Mouse (Mus musculus): ENCODE results near the gene Slc8a1. TPM values are rescaled to one million over a fixed set of nuclear protein-coding genes. Genes with fewer than 3 reads are reported as not detected.

Gene Slc8a1
- polyA plus RNA-seq, 1 experiment from 2014 or later, result 84.6 TPM

DNA sequence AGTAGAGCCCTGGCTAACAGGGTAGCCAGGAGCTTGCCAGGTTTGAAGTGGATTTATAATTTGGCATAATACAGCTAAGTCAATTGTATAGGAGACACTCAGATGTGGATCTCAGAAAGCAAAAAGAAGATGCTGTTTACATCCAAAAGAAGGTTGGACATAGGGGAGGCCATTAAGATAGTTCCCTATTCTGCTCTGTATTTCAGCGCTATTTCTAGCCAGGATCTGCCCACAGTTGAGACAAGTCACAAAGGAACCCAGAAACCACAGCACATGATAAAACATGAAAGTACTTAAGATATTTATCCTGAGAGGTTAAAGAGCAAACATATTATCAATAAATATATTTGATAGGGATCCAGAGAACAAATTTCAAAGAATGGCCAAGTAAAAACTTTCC is 43.2 kb downstream of the Slc8a1 start:
- H3K9me3 ChIP-seq (replicated peaks; ENCODE audit: control insufficient read depth, low read length), result no peaks in the 10 kb centered on the region
- no peak for ATAC-seq (replicated peaks; ENCODE audit: extremely low read depth, insufficient read depth, low FRiP score)
- no peaks in the 10 kb centered on the region for H3K27me3 ChIP-seq (ENCODE audit: control insufficient read depth, insufficient read depth, low read length)
- 76% methylated on average over 1 of the region's 1 CpGs for WGBS
- H3K4me1 ChIP-seq (ENCODE audit: control insufficient read depth, insufficient read depth, low read length), result peaks cover 12% of the 10 kb centered on the region; the same call in 1 of the 2 replicates
- no peak overlapping the region for H3K4me3 ChIP-seq (ENCODE audit: low read length)
- 0 out of 2 replicates have a peak, but pooled peaks cover 3% of the 10 kb centered on the region for H3K36me3 ChIP-seq (ENCODE audit: control insufficient read depth, insufficient read depth)
- H3K9ac ChIP-seq (ENCODE audit: low read length), result no peak overlapping the region
- H3K27ac ChIP-seq (ENCODE audit: low read length), result no peak overlapping the region
- no peak overlapping the region for H3K4me2 ChIP-seq (ENCODE audit: low read depth, low read length)

DNA sequence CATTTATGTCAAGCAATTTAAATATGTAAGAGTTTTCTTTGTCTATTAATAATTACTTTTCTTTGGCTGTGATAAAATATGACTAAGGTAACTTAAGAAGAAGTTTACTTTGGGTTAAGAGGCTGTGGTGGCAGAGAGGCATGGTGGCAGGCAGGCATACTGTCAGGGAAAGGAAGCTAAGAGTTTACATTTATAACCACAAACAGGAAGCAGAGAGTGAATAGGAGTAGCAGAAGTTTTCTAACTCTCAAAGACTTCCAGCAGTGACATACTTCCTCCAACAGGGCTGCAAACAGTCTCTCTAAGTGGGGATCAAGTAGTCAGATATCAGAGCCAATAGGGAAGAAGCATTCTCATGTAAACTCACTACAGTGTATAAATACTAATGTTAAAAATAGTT is 58.6 kb downstream of the Slc8a1 start:
- no peak overlapping the region for H3K4me3 ChIP-seq (ENCODE audit: low read length)
- peaks cover 34% of the 10 kb centered on the region for H3K4me1 ChIP-seq (ENCODE audit: control insufficient read depth, insufficient read depth, low read length)
- ATAC-seq (replicated peaks; ENCODE audit: extremely low read depth, insufficient read depth, low FRiP score), result no peak
- no peak overlapping the region for H3K4me2 ChIP-seq (ENCODE audit: low read depth, low read length)
- H3K27me3 ChIP-seq (ENCODE audit: control insufficient read depth, insufficient read depth, low read length), result no peaks in the 10 kb centered on the region
- H3K36me3 ChIP-seq (ENCODE audit: control insufficient read depth, insufficient read depth), result no peaks in the 10 kb centered on the region
- no peak overlapping the region for H3K9ac ChIP-seq (ENCODE audit: low read length)
- no peaks in the 10 kb centered on the region for H3K9me3 ChIP-seq (replicated peaks; ENCODE audit: control insufficient read depth, low read length)
- no peak overlapping the region for H3K27ac ChIP-seq (ENCODE audit: low read length)

DNA sequence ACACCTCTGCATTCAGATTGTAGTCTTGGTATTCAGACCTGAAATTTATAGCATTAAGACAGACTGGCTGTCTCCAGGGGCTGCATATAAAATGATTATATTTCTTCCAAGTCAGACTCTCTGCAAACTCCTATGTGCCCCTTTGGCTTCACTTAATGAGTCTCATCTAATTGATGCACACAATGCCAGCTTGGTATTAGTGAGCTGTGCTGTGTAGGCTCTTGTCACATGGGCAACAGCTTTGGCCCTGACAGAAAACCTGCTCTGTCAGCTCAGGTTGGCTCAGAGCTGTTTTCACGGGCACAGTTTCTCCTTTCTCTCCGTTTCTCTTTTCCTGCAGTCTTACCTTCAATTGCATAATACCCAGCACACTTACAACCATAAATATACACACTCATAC is 60.7 kb downstream of the Slc8a1 start:
- Histone ChIP-seq H3K27me3 (ENCODE audit: control insufficient read depth, insufficient read depth, low read length) (no peaks in the 10 kb centered on the region), H3K4me3 (ENCODE audit: low read length) (no peak overlapping the region), H3K9ac (ENCODE audit: low read length) (no peak overlapping the region), H3K4me1 (ENCODE audit: control insufficient read depth, insufficient read depth, low read length) (peaks cover 34% of the 10 kb centered on the region), H3K27ac (ENCODE audit: low read length) (no peak overlapping the region), H3K36me3 (ENCODE audit: control insufficient read depth, insufficient read depth) (no peaks in the 10 kb centered on the region), H3K9me3 (replicated peaks; ENCODE audit: control insufficient read depth, low read length) (no peaks in the 10 kb centered on the region), H3K4me2 (ENCODE audit: low read depth, low read length) (no peak overlapping the region)
- ATAC-seq (replicated peaks; ENCODE audit: extremely low read depth, insufficient read depth, low FRiP score), result no peak; the same call in 1 of the 2 replicates
- WGBS, result 49% methylated on average over 2 of the region's 2 CpGs

DNA sequence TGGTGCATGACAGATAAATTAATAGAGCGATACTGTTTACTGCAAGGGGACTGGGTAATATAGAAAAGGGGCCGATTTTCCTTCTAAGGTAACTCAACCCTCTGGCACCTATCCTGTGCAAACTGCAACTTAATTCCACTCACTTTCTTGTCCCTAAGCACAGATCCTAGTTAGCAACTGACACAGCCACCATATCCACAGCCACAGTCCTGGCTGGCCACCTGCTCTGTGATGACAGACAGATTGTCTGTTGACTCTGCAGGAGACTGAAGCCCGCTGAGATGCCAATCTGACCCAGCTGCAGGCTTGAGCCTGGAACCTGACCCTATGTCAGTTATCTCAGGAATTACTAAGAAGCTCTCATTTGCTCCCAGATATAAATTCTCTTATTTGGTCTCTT is 62.0 kb downstream of the Slc8a1 start:
- H3K4me1 ChIP-seq (ENCODE audit: control insufficient read depth, insufficient read depth, low read length), result peaks cover 42% of the 10 kb centered on the region
- no peak overlapping the region for H3K9ac ChIP-seq (ENCODE audit: low read length)
- H3K9me3 ChIP-seq (replicated peaks; ENCODE audit: control insufficient read depth, low read length), result no peaks in the 10 kb centered on the region
- H3K27me3 ChIP-seq (ENCODE audit: control insufficient read depth, insufficient read depth, low read length), result 0 out of 2 replicates have a peak, but pooled peaks cover 2% of the 10 kb centered on the region
- 53% methylated on average over 3 of the region's 3 CpGs for WGBS
- H3K4me3 ChIP-seq (ENCODE audit: low read length), result no peak overlapping the region
- ATAC-seq (replicated peaks; ENCODE audit: extremely low read depth, insufficient read depth, low FRiP score), result no peak
- H3K27ac ChIP-seq (ENCODE audit: low read length), result peak overlapping the region; percentile 20
- no peak overlapping the region for H3K4me2 ChIP-seq (ENCODE audit: low read depth, low read length)
- no peaks in the 10 kb centered on the region for H3K36me3 ChIP-seq (ENCODE audit: control insufficient read depth, insufficient read depth)

GRCm38 (mm10) chr17:81671245-81671644 is 66.9 kb downstream of the Slc8a1 start:
- H3K27ac ChIP-seq (ENCODE audit: low read length), result peak overlapping the region; percentile 7; the same call in 1 of the 2 replicates
- H3K4me2 ChIP-seq (ENCODE audit: low read depth, low read length), result peak overlapping the region; percentile 98
- 27% methylated on average over 5 of the region's 5 CpGs for WGBS
- peak overlapping the region; percentile 47 for H3K9ac ChIP-seq (ENCODE audit: low read length)
- no peak for ATAC-seq (replicated peaks; ENCODE audit: extremely low read depth, insufficient read depth, low FRiP score)
- no peaks in the 10 kb centered on the region for H3K9me3 ChIP-seq (replicated peaks; ENCODE audit: control insufficient read depth, low read length)
- H3K36me3 ChIP-seq (ENCODE audit: control insufficient read depth, insufficient read depth), result no peaks in the 10 kb centered on the region
- H3K4me1 ChIP-seq (ENCODE audit: control insufficient read depth, insufficient read depth, low read length), result peaks cover 52% of the 10 kb centered on the region
- peak overlapping the region; percentile 75 for H3K4me3 ChIP-seq (ENCODE audit: low read length)
- 0 out of 2 replicates have a peak, but pooled peaks cover 2% of the 10 kb centered on the region for H3K27me3 ChIP-seq (ENCODE audit: control insufficient read depth, insufficient read depth, low read length)

DNA sequence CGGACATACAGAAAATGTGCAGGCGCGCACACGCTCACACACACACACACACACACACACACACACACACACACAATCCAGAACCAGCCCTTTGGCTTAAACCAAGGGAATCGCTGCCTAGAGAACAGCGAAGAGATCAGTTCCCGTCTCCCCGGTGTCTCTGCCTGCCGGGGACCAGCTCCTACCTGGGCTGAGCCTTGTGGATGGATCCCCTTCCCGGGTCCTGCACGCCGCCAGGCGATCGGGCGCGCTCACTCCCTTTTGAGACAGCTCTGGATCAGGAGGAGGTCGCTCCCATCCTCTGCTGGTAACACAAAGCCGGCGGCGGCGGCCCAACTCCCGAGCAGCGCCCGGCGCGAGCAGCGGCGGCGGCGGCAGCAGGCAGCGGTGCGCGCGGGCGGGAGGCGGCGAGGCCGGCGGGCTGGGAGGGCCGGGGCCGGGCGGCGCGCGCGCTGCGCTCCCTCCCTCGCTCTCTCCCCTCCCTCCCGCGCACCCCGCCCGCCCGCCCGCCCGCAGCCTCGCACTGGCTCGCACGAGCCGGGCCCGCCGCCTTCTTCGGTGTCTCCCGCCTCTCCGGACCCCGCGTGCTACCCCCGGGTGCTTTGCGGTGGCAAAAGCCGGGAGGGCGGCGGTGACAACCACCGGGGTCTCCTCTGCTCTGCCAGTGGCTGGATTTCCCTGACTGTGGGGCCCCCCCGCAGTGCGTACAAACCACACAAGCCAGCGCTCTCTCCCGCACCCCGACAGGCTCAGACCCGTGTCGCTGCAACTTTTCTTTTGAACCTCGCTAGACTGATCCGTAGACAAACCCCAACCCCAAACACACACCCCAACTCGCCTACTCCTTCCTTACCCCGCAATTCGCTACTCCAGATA is 68.1 kb downstream of the Slc8a1 start:
- peak overlapping the region; percentile 90 for H3K27ac ChIP-seq (ENCODE audit: low read length)
- 0 out of 2 replicates have a peak, but pooled peaks cover 2% of the 10 kb centered on the region for H3K27me3 ChIP-seq (ENCODE audit: control insufficient read depth, insufficient read depth, low read length)
- WGBS, result under 1% methylated on average over 58 of the region's 84 CpGs
- 0 out of 2 replicates have a peak, but pooled peaks cover 4% of the 10 kb centered on the region for H3K36me3 ChIP-seq (ENCODE audit: control insufficient read depth, insufficient read depth)
- peak; percentile 77 for ATAC-seq (replicated peaks; ENCODE audit: extremely low read depth, insufficient read depth, low FRiP score)
- H3K4me3 ChIP-seq (ENCODE audit: low read length), result peak overlapping the region; percentile 75
- H3K4me2 ChIP-seq (ENCODE audit: low read depth, low read length), result peak overlapping the region; percentile 98
- H3K9ac ChIP-seq (ENCODE audit: low read length), result peak overlapping the region; percentile 88
- peaks cover 49% of the 10 kb centered on the region for H3K4me1 ChIP-seq (ENCODE audit: control insufficient read depth, insufficient read depth, low read length)
- no peaks in the 10 kb centered on the region for H3K9me3 ChIP-seq (replicated peaks; ENCODE audit: control insufficient read depth, low read length)

DNA sequence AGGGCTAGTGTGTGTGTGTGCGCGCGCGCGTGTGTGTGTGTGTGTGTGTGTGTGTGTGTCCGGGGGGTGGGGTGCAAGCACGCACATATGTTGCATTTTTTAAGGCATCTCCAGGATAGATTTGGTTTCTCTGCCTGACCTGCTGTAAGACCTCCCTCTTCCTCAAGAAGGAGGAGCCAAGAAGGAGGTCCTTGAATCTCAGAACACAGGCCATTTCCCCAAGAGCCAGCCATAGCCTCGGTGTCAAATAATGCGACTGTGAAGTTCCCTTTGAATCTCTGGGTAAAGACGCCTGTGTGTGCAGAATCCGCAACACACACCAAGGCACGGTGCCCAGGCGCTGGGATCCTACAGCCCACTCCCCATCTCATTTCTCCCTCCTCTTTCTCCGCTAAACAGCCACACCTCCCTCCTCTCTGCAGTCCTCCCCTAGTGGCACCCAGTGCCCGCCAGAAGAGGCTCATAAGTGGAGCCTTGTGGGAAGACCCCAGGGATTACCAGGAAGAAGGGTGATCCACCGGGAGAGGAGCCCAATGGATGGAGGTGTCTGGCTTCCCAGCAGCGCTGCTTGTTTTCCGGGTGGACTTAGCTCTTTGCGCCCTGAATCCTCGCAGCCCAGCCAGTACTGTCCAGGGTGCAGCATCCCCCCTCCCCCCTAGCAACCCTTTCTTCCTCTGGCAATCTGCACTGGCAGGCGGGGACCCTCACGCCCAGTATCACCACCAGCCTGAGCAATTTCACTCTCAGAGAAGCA is 68.9 kb downstream of the Slc8a1 start:
- H3K27me3 ChIP-seq (ENCODE audit: control insufficient read depth, insufficient read depth, low read length), result 0 out of 2 replicates have a peak, but pooled peaks cover 2% of the 10 kb centered on the region
- peak overlapping the region; percentile 88 for H3K9ac ChIP-seq (ENCODE audit: low read length)
- no peaks in the 10 kb centered on the region for H3K9me3 ChIP-seq (replicated peaks; ENCODE audit: control insufficient read depth, low read length)
- H3K4me3 ChIP-seq (ENCODE audit: low read length), result peak overlapping the region; percentile 75
- ATAC-seq (replicated peaks; ENCODE audit: extremely low read depth, insufficient read depth, low FRiP score), result peak; percentile 33
- H3K36me3 ChIP-seq (ENCODE audit: control insufficient read depth, insufficient read depth), result 0 out of 2 replicates have a peak, but pooled peaks cover 4% of the 10 kb centered on the region
- WGBS, result 5% methylated on average over 22 of the region's 22 CpGs
- peaks cover 54% of the 10 kb centered on the region for H3K4me1 ChIP-seq (ENCODE audit: control insufficient read depth, insufficient read depth, low read length)
- H3K27ac ChIP-seq (ENCODE audit: low read length), result peak overlapping the region; percentile 90
- peak overlapping the region; percentile 98 for H3K4me2 ChIP-seq (ENCODE audit: low read depth, low read length)

GRCm38 (mm10) chr17:81668466-81668865 is 69.7 kb downstream of the Slc8a1 start:
- H3K9me3 ChIP-seq (replicated peaks; ENCODE audit: control insufficient read depth, low read length), result no peaks in the 10 kb centered on the region
- H3K9ac ChIP-seq (ENCODE audit: low read length), result peak overlapping the region; percentile 88; the same call in 1 of the 2 replicates
- H3K27me3 ChIP-seq (ENCODE audit: control insufficient read depth, insufficient read depth, low read length), result 0 out of 2 replicates have a peak, but pooled peaks cover 2% of the 10 kb centered on the region
- 4% methylated on average over 2 of the region's 2 CpGs for WGBS
- H3K4me2 ChIP-seq (ENCODE audit: low read depth, low read length), result peak overlapping the region; percentile 98
- peaks cover 54% of the 10 kb centered on the region for H3K4me1 ChIP-seq (ENCODE audit: control insufficient read depth, insufficient read depth, low read length)
- no peak for ATAC-seq (replicated peaks; ENCODE audit: extremely low read depth, insufficient read depth, low FRiP score)
- H3K27ac ChIP-seq (ENCODE audit: low read length), result peak overlapping the region; percentile 90
- peak overlapping the region; percentile 75 for H3K4me3 ChIP-seq (ENCODE audit: low read length)
- 0 out of 2 replicates have a peak, but pooled peaks cover 4% of the 10 kb centered on the region for H3K36me3 ChIP-seq (ENCODE audit: control insufficient read depth, insufficient read depth)

Data from heart, embryonic 16.5 days (tissue).